Mouse (Mus musculus): Measurements from ENCODE around the gene D430019H16Rik.

GRCm38 (mm10) chr12:105541590-105542402 lies 88.1 kb downstream of the D430019H16Rik start:
- TF ChIP-seq CTCF (IDR thresholded peaks at IDR 0.05; ENCODE audit: low read depth, low read length), result no peak
- TF ChIP-seq POLR2A (IDR thresholded peaks at IDR 0.05; ENCODE audit: extremely low read depth, insufficient read depth, low read length), result no peak

Measured in liver, adult 2 months (tissue).